ENCODE assay signal across 16 mouse cellular contexts in the genomic region with DNA sequence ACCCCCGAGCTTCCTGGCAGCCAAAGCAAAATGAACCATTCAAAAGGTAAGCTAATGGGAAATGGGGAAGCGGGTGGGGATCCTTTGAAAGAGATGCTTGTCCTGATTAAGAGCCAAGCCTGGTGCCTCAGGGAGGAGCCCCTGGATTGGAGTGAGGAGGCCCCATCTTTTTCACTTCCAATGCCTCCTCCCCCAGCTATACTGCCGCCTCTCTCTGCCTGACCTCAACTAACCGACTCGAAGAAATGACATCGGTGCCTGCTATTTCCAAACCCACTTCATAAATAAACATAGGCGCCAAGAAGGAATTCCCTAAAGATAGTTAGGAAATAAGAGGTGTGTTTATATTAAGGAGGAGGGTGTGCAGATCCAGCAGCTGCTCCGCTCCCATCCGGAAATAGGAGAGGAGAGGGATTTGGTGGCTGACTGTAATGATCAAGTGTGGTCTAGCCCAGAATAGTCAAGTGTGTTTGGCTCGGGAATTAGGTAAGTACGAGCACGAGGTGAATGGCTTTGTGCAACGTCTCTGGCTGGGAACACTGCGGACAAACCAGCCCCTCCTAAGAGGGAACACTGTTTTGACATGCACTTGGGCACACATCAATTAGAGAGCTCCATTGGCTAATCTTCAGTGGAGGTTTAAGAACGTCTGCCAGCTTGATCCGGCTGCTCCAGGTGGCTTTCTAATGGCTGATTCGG.
DNase-seq lines count a peak whose midpoint lies in the region; ATAC-seq lines count a peak whose summit lies in the region.
"Had no signal": no experiment of that assay in that cellular context is flagged by ENCODE, and none has a peak within 500 bp of the region (broad histone marks: within the 10 kb centered on the region; RNA-seq: fewer than 3 reads in every experiment).

No protein-coding gene starts in this region.

- 39% methylated on average over 17 of the region's 17 CpGs for WGBS in kidney, embryonic 15.5 days

- H3K27ac ChIP-seq in kidney, embryonic 15.5 days, result no peak overlapping the region
- H3K27ac ChIP-seq: forebrain, embryonic 15.5 days; liver, embryonic 15.5 days; midbrain, embryonic 12.5 days; neural tube, embryonic 15.5 days had no signal

- H3K4me3 ChIP-seq in kidney, embryonic 15.5 days (replicated peaks), result no peak overlapping the region
- H3K4me3 ChIP-seq: forebrain, embryonic 15.5 days; hindbrain, embryonic 10.5 days; liver, embryonic 15.5 days; midbrain, embryonic 12.5 days; neural tube, embryonic 15.5 days had no signal

- H3K9ac ChIP-seq in kidney, embryonic 15.5 days, result no peak overlapping the region
- H3K9ac ChIP-seq: forebrain, embryonic 15.5 days; liver, embryonic 15.5 days; midbrain, embryonic 12.5 days; neural tube, embryonic 15.5 days had no signal

- peaks cover 13% of the 10 kb centered on the region for H3K4me1 ChIP-seq in kidney, embryonic 15.5 days
- H3K4me1 ChIP-seq: liver, embryonic 15.5 days had no signal

- DNase-seq in adrenal gland, postnatal 14 days, result peak; percentile 47
- DNase-seq in adrenal gland, adult 18-20 months (ENCODE audit: low spot score in 2 of 2), result no peak
- peak; percentile 9 for DNase-seq in kidney, adult 11 months
- peak; percentile 99 for DNase-seq in gonadal fat pad, adult 2 months (ENCODE audit: low read depth)
- DNase-seq in lung, postnatal 36 days, result peak; percentile 46
- no peak for DNase-seq in urinary bladder, adult 2 months (ENCODE audit: low spot score)
- DNase-seq in layer of hippocampus, postnatal 10 days (ENCODE audit: low spot score in 2 of 2), result no peak
- DNase-seq: gastrocnemius, postnatal 36 days; kidney, postnatal 14 days; right cerebral cortex, adult 18-20 months had no signal

- H3K9me3 ChIP-seq in kidney, embryonic 15.5 days (replicated peaks), result no peaks in the 10 kb centered on the region
- H3K9me3 ChIP-seq: forebrain, embryonic 15.5 days; hindbrain, embryonic 10.5 days; liver, embryonic 15.5 days; midbrain, embryonic 12.5 days; neural tube, embryonic 15.5 days had no signal

- H3K36me3 ChIP-seq in kidney, embryonic 15.5 days, result no peaks in the 10 kb centered on the region
- H3K36me3 ChIP-seq: forebrain, embryonic 15.5 days; hindbrain, embryonic 10.5 days; liver, embryonic 15.5 days; midbrain, embryonic 12.5 days; neural tube, embryonic 15.5 days had no signal

- no peak overlapping the region for H3K4me2 ChIP-seq in kidney, embryonic 15.5 days
- H3K4me2 ChIP-seq: forebrain, embryonic 15.5 days; liver, embryonic 15.5 days; midbrain, embryonic 12.5 days; neural tube, embryonic 15.5 days had no signal

- 0 out of 2 replicates have a peak, but pooled peaks cover 3% of the 10 kb centered on the region for H3K27me3 ChIP-seq in kidney, embryonic 15.5 days
- H3K27me3 ChIP-seq: forebrain, embryonic 15.5 days; liver, embryonic 15.5 days had no signal

- ATAC-seq in kidney, embryonic 15.5 days (replicated peaks; ENCODE audit: low FRiP score), result no peak
- ATAC-seq: forebrain, embryonic 15.5 days had no signal

Comparison
In these comparisons a context has a peak if more than half of its experiments do, and no peak if none do; other contexts are left out.
1. DNase-seq: peak in adrenal gland, postnatal 14 days (single experiment), kidney, adult 11 months (single experiment), gonadal fat pad, adult 2 months (single experiment) and lung, postnatal 36 days (single experiment); none in adrenal gland, adult 18-20 months (0 of 2), urinary bladder, adult 2 months (single experiment) and layer of hippocampus, postnatal 10 days (0 of 2).